Mouse (Mus musculus) heart, embryonic 11.5 days (tissue): Measurements from ENCODE around the gene Lrrc43. TPM values are rescaled to one million over a fixed set of nuclear protein-coding genes. Genes with fewer than 3 reads are reported as not detected.

Source experiments
- ATAC-seq: fragments of 200-750 bp; cut with Nextera tagmentation; replicated peaks from 2 replicates; pipeline ENCODE4 v1.8.0; 2017; ENCODE audit warnings: moderate library complexity; ENCODE audit not compliant: insufficient number of reproducible peaks, low FRiP score, low TSS enrichment
- H3K27ac ChIP-seq: fragments of 300-500 bp; sonication (generic); 2 replicates; pipeline ENCODE4 v1.5.1; 2014; ENCODE audit warnings: mild to moderate bottlenecking, low read depth, low read length
- H3K27me3 ChIP-seq: fragments of 300-500 bp; sonication (generic); 2 replicates; pipeline ENCODE4 v1.6.1; 2014; ENCODE audit warnings: mild to moderate bottlenecking, low read length, mixed read lengths; ENCODE audit not compliant: control insufficient read depth, insufficient read depth
- H3K36me3 ChIP-seq: fragments of 300-500 bp; sonication (generic); 2 replicates; pipeline ENCODE4 v1.6.1; 2014; ENCODE audit warnings: mild to moderate bottlenecking, low read length, moderate library complexity, mixed read lengths; ENCODE audit not compliant: control insufficient read depth, insufficient read depth
- H3K4me1 ChIP-seq: fragments of 300-500 bp; sonication (generic); 2 replicates; pipeline ENCODE4 v1.6.1; 2014; ENCODE audit warnings: low read length; ENCODE audit not compliant: control insufficient read depth, insufficient read depth
- H3K4me2 ChIP-seq: fragments of 300-500 bp; sonication (generic); 2 replicates; pipeline ENCODE4 v1.6.1; 2014; ENCODE audit warnings: mild to moderate bottlenecking, moderate library complexity
- H3K4me3 ChIP-seq: fragments of 300-500 bp; sonication (generic); 2 replicates; pipeline ENCODE4 v1.5.1; 2014; ENCODE audit warnings: low read depth, low read length
- H3K9ac ChIP-seq: fragments of 300-500 bp; sonication (generic); 2 replicates; pipeline ENCODE4 v1.6.1; 2014; ENCODE audit warnings: mild to moderate bottlenecking, low read depth, low read length, moderate library complexity
- H3K9me3 ChIP-seq: fragments of 300-500 bp; sonication (generic); replicated peaks from 2 replicates; pipeline ENCODE4 v1.6.1; 2016; ENCODE audit warnings: low read length; ENCODE audit not compliant: control insufficient read depth
- WGBS: fragments of 180-500 bp; shearing (Covaris S2); extraction: QIAGEN DNeasy Blood & Tissue Kit; methylation state at CpG from one replicate; pipeline ENCODE4 v1.1.7; 2014; ENCODE audit not compliant: insufficient replicate concordance; 5-methylcytosine and 5-hydroxymethylcytosine counted together
- polyA plus RNA-seq: library from polyadenylated mRNA; unstranded; fragments of >200 nt; fragmentation: Nextera tagmentation; extraction: Ambion mirVana; gene quantifications from 2 replicates; pipeline ENCODE4 v1.2.1, GENCODE M21; 2014

The Lrrc43 gene
- polyA plus RNA-seq, result not detected in 2 replicates

DNA sequence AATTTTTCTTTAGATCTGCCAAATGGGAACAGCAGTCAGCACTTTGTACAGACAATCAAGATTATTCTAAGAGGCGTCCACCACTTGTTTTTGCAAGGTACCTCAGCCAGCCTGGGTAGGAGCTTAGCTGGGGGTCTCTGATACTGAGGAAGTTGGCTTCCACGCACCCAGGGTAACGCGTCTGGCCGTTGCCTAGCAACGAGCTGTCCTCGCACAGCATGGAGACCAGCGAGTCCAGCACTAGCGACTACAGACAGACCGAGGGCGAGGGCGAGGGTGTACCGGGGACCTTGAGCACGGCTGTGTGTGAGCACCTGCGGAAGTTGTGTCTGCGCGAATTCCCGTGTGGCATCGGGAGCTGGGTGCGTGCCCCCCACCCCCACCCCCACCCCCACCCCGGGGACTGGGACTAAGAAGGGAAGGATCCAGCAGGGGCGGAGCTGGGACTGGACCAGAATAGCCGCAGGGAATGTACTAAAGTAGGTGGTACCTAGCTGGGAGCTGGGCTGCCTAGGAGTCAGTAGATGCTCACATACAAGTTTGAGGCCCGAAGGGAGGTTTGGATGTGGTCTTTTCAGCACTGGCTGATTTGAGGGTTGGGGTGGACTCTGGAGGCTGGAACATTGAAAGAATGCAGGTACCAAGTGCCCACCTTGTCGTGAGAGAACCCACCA, at the start of gene Lrrc43, which contains the start of gene Il31:
Lrrc43 (plus strand) TSS at position 194 of the 674 bp plus-strand sequence.
Il31 (minus strand) TSS at position 378 of the 674 bp plus-strand sequence.
- peaks cover 4% of the 10 kb centered on the region for H3K4me1 ChIP-seq
- no peak within 1 kb of the TSS for H3K27ac ChIP-seq
- H3K4me2 ChIP-seq, result peak within 1 kb of the TSS; percentile 58
- no peak within 1 kb of the TSS for H3K9ac ChIP-seq
- peak; percentile 63; the same call in 1 of the 2 replicates for ATAC-seq
- no peaks in the 10 kb centered on the region for H3K36me3 ChIP-seq
- no peaks in the 10 kb centered on the region for H3K9me3 ChIP-seq
- 9% methylated on average over 25 of the region's 25 CpGs for WGBS
- H3K27me3 ChIP-seq, result no peaks in the 10 kb centered on the region
- peak within 1 kb of the TSS; percentile 20 for H3K4me3 ChIP-seq

GRCm38 (mm10) chr5:123439312-123439711, 49.8 kb upstream of the Lrrc43 start:
- no peak overlapping the region for H3K9ac ChIP-seq
- H3K4me1 ChIP-seq, result peaks cover 3% of the 10 kb centered on the region; the same call in 1 of the 2 replicates
- 80% methylated on average over 1 of the region's 1 CpGs for WGBS
- no peak overlapping the region for H3K4me2 ChIP-seq
- H3K36me3 ChIP-seq, result peaks cover 2% of the 10 kb centered on the region; the same call in 1 of the 2 replicates
- no peak overlapping the region for H3K4me3 ChIP-seq
- H3K27me3 ChIP-seq, result no peaks in the 10 kb centered on the region
- H3K27ac ChIP-seq, result no peak overlapping the region
- no peaks in the 10 kb centered on the region for H3K9me3 ChIP-seq
- no peak for ATAC-seq

DNA sequence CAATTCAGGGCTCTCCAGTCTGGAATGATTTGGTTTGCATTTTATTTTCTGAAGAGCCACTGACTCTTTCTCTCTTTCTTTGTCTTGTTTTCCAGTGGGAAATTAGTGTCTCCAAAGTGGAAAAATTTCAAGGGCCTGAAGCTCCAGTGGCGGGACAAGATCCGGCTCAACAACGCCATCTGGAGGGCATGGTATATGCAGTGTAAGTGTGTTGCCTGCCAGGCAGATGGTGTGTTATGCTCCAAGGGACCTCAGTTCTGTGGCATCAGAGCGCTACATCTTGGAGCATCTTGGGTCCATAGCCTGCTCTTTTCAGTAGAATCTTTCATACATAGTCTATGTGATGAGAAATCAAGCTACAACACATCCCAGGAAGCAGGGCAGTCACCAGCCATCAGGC, 49.2 kb upstream of the Lrrc43 start:
- Histone ChIP-seq H3K4me1 (peaks cover 3% of the 10 kb centered on the region; the same call in 1 of the 2 replicates), H3K27ac (no peak overlapping the region)
- WGBS, result 72% methylated on average over 4 of the region's 4 CpGs

DNA sequence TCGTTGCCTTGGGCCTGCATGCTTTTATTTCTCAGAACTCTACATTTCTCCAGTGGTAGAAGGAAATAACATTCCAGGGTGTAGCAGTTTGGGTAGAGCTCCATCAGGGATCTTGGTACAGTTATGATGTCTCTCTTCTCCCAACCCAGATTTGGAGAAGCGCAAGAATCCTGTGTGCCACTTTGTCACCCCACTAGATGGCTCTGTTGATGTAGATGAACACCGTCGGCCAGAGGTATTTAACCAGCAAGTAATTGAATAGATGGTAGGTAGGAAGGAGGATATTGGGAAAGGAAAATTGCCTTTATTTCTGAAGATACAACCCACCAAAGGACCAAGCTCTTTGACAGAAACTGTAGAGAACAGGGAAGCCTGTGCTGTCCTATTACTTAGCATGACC, 48.4 kb upstream of the Lrrc43 start:
- ATAC-seq, result no peak

More for the DNA sequence above, 49.2 kb upstream of the Lrrc43 start:
- no peak overlapping the region for H3K4me3 ChIP-seq
- peaks cover 2% of the 10 kb centered on the region; the same call in 1 of the 2 replicates for H3K36me3 ChIP-seq
- no peaks in the 10 kb centered on the region for H3K27me3 ChIP-seq
- H3K4me2 ChIP-seq, result no peak overlapping the region
- H3K9me3 ChIP-seq, result no peaks in the 10 kb centered on the region
- no peak for ATAC-seq
- H3K9ac ChIP-seq, result no peak overlapping the region

GRCm38 (mm10) chr5:123442283-123442682, 46.8 kb upstream of the Lrrc43 start:
- no peak overlapping the region for H3K9ac ChIP-seq
- no peaks in the 10 kb centered on the region for H3K27me3 ChIP-seq
- ATAC-seq, result no peak
- peaks cover 10% of the 10 kb centered on the region; the same call in 1 of the 2 replicates for H3K36me3 ChIP-seq
- 93% methylated on average over 3 of the region's 3 CpGs for WGBS
- H3K4me2 ChIP-seq, result no peak overlapping the region
- H3K27ac ChIP-seq, result no peak overlapping the region
- H3K4me3 ChIP-seq, result no peak overlapping the region
- no peaks in the 10 kb centered on the region for H3K4me1 ChIP-seq
- H3K9me3 ChIP-seq, result no peaks in the 10 kb centered on the region

More for the DNA sequence above, 48.4 kb upstream of the Lrrc43 start:
- WGBS, result 72% methylated on average over 4 of the region's 4 CpGs
- Histone ChIP-seq H3K27me3 (no peaks in the 10 kb centered on the region), H3K4me2 (no peak overlapping the region), H3K27ac (no peak overlapping the region), H3K4me3 (no peak overlapping the region), H3K9ac (no peak overlapping the region), H3K9me3 (no peaks in the 10 kb centered on the region), H3K4me1 (peaks cover 2% of the 10 kb centered on the region; the same call in 1 of the 2 replicates), H3K36me3 (peaks cover 3% of the 10 kb centered on the region; the same call in 1 of the 2 replicates)

GRCm38 (mm10) chr5:123444069-123444468, 45.0 kb upstream of the Lrrc43 start:
- no peak overlapping the region for H3K27ac ChIP-seq
- ATAC-seq, result no peak
- WGBS, result 47% methylated on average over 4 of the region's 4 CpGs
- no peak overlapping the region for H3K4me3 ChIP-seq
- H3K9ac ChIP-seq, result no peak overlapping the region
- H3K36me3 ChIP-seq, result peaks cover 16% of the 10 kb centered on the region; the same call in 1 of the 2 replicates
- no peaks in the 10 kb centered on the region for H3K9me3 ChIP-seq
- H3K4me1 ChIP-seq, result no peaks in the 10 kb centered on the region
- H3K27me3 ChIP-seq, result no peaks in the 10 kb centered on the region
- H3K4me2 ChIP-seq, result no peak overlapping the region

DNA sequence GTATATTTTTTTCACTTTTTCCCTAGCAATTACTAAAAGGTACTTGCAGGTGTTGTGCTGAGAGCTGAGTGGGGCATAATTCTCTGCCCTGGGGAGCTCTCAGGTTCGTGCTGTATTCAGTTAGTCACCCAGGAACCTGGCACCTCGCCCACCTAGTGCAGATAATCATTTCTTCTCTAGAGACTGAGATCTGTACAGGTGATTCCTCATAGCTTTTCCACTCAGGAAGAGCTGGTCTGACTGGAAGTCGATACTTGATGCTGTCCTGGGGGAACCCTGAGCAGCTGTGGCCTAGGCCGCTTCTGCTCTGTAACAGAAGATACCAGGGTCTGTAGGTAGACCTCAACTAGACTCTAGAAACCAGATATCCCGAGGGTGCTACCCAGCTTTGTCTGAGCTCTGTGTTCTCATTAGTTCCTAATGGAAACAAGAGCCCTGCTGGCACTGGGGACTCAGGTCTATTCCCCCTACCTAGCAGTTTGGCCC, 44.2 kb upstream of the Lrrc43 start:
- no peak overlapping the region for H3K9ac ChIP-seq
- WGBS, result 80% methylated on average over 5 of the region's 5 CpGs
- no peaks in the 10 kb centered on the region for H3K9me3 ChIP-seq
- no peak for ATAC-seq
- H3K4me3 ChIP-seq, result no peak overlapping the region
- H3K4me2 ChIP-seq, result no peak overlapping the region
- H3K27ac ChIP-seq, result no peak overlapping the region
- H3K4me1 ChIP-seq, result no peaks in the 10 kb centered on the region
- peaks cover 18% of the 10 kb centered on the region for H3K36me3 ChIP-seq
- no peaks in the 10 kb centered on the region for H3K27me3 ChIP-seq

DNA sequence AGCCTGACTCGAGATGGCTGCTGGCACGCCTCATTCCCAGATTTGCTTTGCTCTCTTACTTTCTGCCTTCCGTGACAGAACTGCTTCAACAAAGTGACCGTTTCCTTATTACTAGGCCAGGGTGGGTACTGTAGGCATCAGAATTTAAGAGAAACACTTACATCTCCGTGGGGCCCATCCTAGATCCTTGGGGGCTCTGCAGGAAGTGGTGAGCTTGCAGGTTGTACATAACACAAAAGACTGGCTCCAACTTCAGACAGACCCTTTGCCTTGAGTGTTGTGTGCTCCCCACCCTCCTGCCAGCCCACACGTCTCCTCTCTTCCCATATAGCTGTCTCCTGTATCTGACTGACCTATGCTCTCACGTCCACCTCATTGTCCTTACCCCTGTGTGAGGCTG, 37.2 kb upstream of the Lrrc43 start:
- H3K4me3 ChIP-seq, result no peak overlapping the region
- no peak overlapping the region for H3K9ac ChIP-seq
- H3K4me2 ChIP-seq, result no peak overlapping the region
- no peak for ATAC-seq
- 83% methylated on average over 7 of the region's 7 CpGs for WGBS
- H3K36me3 ChIP-seq, result peaks cover 28% of the 10 kb centered on the region
- H3K27ac ChIP-seq, result no peak overlapping the region
- no peaks in the 10 kb centered on the region for H3K27me3 ChIP-seq
- no peaks in the 10 kb centered on the region for H3K4me1 ChIP-seq
- H3K9me3 ChIP-seq, result no peaks in the 10 kb centered on the region
